Mouse (Mus musculus): ENCODE results near the gene Slc23a4.

Slc23a4 gene

DNA sequence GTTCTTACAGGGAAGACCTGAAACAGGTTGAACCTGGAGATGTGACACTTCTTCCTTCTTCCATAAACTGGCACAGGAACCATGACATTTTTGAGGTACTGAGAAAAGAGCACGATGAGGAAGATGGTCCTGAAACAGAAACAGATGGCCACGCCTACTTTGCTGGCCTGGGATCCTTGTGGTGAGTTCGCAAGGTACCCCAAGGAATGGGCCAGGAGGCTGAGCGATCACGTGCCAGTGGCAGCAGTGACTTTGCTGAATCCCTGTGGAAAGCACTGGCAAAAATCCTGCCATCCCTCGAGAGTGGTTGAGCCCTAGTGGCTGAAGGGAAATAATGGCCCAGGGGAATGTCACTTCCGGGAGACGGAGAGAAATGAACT is 32.4 kb downstream of the Slc23a4 start:
- no peak for DNase-seq (ENCODE audit: low read depth, low spot score)

DNA sequence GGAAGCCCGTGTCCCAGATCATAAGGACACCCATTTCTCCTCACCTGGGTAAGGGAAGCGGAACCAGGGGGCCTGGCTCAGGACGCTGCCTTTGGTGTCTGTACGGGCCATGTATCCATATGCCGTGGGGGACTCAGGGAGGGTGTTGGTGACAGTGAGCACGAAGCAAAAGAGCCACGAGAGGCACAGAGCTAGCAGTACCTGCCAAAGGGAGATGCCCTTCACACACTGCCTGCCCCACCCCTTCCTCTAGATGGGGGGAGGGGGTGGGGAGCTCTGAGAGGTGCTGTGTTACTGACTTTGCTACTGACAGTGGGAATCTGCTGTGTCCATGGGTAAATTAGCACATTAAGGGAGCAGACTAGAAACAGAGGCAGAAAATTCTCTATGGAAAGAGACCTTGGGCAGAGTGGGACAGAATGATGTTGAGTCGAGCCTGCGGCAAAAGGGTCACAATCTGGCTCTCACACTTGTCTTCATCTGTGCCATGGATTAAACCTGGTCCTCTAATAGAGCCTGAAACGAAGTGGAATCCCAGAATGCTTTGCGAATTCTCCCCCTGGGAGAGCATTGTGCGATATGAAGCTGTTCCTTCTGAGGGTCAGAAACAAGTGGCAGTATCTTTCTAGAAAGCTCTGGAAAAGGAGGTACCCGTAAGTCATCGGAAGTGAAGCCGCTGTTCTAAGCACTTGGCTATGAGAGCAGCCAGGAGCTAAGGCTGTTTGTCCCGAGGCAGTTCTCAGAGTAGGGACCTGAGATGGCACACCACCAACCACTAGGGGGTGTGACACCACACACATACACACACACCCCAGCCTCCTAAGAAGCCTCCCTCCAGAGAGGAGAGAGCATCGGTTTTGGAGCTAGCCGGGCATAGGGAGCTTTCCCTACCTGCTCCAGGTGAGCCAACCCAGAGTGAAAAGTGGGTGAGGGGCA is 33.0 kb downstream of the Slc23a4 start:
- peak; percentile 57 for DNase-seq (ENCODE audit: low read depth, low spot score)

DNA sequence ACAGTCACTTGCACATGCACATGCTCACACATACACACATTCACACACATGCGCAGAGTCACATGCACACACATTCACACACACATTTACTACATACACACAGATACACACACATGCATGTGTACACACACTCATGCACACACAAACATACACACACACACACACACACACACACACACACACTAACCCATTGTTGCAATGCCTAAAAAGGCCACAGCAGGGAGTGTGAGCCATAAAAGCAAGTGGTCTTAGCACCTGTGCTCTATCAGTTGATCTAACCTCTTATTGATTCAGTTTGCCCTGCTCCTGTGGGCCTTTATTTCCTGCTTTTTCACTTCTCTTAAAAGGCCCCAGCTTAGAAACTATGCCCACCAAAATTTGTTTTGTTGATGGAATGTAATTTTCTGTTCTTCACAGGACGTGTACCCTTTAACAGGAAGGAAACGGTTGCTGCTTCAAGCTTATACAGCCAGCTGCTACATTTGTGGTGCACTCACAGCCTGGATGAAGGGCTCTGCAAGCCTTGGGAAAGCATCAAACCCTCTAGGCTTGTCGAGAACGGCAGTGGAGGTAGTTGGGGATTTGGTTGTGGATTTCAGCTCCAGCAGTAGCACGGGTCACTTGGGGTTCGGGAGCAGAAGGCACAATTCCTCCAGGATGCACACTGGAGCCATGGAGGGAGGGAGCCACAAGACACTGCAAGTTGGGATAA is 36.1 kb downstream of the Slc23a4 start:
- no peak for DNase-seq (ENCODE audit: low read depth, low spot score)

DNA sequence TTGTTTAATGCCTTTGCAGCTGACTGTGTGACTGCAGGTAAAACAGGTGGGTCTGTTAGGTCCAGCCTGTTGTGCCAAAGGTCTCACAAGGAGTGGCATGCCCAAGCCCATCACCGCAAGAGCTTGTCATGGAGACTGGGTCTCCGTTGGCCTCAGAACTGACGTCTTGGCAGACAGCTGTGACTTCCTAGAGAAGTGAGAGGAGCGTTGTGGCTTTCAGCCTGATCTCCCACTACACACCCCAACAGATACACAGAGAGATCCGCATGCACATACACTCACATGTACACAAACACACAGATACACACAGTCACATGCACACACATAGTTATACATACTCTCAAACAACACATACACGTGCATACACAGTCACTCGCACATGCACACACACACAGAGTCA is 36.7 kb downstream of the Slc23a4 start:
- no peak for DNase-seq (ENCODE audit: low read depth, low spot score)

DNA sequence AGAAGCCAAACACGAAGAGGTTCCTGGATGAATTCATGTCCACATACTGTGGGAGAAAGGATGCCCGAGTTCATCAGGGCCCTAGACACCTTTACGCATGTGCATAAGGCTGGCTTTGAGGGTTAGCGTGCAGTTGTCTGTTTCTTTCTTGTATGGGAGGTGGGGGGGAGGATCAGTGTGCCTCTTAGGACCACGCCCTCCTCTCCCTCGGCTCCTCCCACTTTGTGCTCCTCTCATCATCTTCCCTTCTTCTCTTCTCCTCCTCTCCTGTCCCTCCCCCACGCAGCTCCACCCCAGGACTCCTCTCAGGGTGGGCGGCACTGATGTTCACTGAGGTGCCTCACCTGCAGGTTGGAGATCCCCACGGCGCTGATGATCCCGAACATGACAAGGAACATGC is 39.7 kb downstream of the Slc23a4 start:
- DNase-seq (ENCODE audit: low read depth, low spot score), result peak; percentile 58

DNA sequence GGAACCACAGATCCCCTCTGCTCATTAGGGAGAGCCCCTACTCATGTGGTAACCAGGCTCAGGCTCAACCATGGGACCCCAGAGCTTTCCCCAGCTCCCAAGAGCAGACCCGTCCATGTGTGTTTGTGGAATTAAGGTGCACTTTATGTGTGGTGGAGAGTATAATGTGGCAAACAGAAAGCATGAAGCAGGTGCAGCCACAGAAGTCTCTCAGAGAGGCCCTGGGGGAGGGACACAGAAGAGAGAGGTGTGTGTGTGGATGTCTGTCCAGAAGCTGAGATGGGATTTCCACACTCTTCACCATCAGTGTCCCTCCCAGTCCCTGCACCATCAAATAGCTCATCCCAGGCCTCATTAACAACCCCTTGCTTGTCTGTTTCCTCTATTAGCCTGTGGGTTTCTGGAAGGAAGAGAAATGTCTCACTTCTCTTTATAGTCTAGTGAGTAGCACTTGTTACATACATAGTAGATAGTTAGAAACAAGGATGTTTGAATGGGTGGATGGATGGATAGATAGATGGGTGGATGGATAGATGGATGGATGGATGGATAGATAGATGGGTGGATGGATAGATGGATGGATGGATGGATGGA is 41.6 kb downstream of the Slc23a4 start:
- DNase-seq (ENCODE audit: low read depth, low spot score), result no peak

DNA sequence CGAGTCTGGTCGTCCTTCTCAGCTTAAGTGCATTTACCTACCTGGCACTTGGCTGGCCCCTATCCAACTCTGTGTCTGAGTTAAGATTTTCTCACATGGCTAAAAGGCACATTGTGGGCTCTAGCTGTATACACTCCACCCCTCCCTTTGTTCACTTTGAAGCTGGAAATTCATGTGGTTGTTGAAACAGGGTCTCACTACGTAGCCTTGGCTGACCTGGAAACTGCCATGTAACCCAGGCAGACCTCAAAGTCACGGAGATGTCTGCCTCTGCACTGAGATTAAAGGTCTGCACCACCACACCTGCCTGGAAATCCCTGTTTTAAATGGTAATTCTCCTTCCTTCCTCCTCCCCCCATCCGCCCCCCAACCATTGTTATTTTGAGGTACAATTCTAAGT is 44.7 kb downstream of the Slc23a4 start:
- DNase-seq (ENCODE audit: low read depth, low spot score), result no peak

DNA sequence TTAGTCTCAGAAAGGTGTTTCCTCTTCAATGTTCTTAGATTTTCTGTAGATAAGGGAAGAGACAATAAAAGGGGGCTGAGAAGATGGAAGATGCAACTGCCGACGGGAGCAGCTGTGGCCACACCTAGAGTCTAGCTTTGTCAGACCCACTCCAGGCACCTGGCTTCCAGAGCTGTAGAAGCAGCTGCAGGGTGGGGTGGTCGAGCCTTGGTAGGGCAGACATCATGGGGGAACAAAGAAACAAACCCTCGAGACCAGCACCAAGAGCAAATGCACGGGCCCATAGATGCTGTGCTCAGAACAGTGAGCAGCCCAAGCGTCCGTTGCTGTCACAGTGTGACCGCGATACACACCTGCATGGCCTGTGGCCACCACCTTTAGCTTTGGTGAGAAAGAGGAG is 45.8 kb downstream of the Slc23a4 start:
- DNase-seq (ENCODE audit: low read depth, low spot score), result no peak

DNA sequence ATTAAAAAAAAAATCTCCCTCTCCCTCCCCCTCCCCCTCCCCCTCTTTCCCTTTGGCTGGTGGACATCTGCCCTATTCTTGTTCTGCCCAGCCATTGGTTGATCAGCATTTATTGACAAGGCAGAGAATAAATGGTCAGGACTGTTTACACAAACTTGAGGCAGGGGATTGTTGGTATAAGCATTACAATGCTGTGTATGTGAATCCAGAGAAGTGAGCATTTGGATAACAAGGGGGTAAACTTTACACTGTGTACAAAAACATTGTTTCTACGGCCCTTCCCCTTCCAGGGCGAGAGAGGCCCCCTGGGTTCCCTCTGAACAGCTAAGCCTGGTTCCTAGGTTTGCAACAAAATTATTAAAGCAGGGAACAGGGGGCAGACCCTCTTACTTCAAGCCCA is 46.7 kb downstream of the Slc23a4 start:
- DNase-seq (ENCODE audit: low read depth, low spot score), result no peak

DNA sequence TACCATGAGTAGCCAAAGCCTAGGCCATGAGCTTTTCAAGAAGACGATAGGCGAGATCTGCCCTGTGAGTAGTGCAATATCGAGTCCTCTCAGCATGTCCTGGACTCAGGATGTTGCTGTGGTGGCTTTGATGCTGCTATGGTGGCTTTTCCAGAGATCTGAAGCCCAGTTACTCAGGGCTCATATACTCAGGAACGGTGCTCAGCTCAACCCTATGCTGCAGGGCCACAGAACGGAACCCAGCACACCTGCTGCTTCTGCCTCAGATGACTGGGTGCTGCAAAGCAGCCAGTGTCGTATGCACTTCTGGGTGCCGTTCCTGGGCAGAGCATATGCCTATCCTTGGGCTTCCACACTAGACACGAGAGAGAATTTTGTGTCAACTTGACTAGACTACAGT is 48.8 kb downstream of the Slc23a4 start:
- DNase-seq (ENCODE audit: low read depth, low spot score), result no peak

DNA sequence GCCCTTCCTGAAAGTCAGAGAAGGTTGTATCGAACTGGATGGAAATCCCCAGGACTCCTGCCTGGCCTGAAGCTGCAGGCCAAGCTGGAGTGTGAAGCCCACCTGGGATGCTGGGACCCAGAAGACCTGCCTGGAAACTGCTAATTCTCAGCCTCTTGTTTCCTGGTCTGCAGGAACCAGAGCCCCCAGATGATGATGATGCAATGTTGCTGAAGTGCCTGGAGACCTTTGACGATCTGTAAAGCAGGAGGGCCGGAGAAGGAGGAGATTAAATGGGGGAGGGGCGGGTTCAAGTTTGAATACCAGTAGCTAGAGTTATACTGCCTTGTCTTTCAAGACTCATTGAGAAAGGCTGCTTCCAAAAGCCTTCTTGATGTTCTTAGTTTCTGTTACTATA is 49.3 kb downstream of the Slc23a4 start:
- no peak for DNase-seq (ENCODE audit: low read depth, low spot score)

DNA sequence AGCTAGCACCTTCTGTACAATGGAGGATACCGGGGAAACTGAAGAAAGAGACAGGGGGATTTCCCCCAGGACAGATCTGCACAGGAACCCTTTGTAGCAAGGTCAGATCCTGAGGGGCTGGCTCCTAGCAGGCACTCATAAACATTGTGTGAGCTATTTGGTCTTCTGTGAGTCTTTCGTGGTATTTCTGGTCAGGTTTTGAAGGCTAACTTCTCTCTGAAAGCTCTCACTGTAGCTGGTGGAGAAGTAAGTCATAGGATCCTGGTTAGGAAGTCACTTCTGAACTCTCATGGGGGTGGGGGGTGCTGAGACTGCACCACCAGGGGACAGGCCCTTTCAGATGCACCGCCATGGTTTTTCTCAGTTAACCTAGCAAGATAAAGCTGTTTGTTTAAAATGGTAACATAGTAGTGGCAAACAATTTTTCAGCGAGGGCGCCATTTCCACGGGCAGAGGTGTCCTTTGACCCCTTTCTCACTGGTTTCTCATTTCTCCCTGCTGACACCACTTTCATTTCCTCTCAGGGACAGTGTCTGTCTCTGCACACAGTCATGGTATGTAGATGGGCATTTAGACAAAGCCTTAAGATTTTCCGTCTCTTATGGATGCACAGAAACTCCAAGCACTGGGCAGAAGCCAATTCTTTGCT is 49.8 kb downstream of the Slc23a4 start:
- no peak for DNase-seq (ENCODE audit: low read depth, low spot score)

DNA sequence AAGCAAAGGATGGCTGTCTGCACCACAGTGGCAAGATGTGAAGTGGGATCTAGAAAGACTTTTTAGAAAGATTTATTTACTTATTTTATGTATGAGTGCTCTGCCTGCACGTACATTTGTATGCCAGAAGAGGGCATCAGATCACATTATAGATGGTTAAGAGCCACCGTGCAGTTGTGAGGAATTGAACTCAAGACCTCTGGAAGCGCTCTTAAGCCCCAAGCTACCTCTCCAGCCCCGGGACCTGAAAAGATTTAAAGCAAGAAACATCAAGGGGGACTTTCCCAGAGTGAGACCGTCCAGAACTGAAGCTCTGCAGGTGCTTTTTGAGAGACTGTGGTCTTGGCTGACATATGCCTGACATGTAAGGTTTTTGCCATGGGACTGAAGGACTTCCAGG is 51.5 kb downstream of the Slc23a4 start:
- no peak for DNase-seq (ENCODE audit: low read depth, low spot score)

DNA sequence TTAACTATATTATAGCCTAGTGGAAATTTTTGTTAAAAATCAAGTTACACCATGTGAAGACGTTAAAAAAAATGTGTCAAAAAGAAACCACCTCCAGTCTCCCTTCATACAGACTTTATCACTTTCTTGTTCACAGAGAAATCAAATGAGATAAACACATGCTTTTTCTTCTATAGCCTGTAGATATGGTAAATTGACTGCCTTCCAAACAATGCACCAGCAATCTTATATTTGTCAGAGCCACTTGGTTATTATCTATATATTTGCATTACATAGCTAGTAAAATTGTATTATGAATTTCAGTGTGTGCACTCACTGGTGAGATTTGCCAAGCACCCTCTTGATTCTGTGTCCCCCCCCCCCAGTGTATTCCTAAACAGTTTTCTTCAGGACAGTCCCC is 55.6 kb downstream of the Slc23a4 start:
- DNase-seq (ENCODE audit: low read depth, low spot score), result no peak

DNA sequence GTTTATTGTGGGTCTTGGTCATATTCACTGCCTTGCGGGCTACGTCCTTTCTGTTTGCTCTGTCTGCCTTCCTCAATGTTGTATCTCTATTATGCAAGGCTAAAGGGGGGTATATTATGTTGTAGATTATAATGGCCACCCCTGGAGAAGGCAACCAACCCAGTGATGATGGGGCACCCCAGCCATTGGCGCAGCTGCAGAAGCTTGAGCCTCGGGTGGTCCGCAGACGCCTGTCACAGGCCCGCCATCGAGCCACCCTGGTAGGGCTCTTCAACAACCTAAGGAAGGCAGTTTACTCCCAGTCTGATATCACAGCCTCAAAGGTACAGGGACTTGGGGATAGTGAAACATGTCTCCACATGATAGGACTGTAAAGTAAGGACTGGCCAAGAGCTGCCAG is 60.6 kb downstream of the Slc23a4 start:
- DNase-seq (ENCODE audit: low read depth, low spot score), result no peak

DNA sequence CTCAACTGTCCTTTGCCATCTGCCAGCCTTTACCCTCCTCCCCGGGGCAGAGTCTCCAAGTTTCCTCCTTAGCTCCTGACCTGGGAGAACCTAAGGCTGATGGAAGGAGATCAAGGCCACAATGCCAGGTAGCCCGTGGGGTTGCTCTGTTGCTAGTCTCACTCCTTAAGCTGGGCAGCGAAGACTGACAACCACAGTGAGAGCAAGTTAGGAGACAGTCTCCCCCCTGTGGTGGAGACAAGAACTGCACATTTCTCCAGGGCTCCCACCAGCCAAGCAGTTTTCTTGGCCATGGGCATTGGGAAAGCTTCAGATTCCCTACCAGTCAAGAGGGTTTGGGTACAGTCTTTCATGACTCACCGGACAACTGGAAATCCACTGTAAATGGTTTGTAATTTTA is 61.0 kb downstream of the Slc23a4 start:
- DNase-seq (ENCODE audit: low read depth, low spot score), result peak; percentile 74

DNA sequence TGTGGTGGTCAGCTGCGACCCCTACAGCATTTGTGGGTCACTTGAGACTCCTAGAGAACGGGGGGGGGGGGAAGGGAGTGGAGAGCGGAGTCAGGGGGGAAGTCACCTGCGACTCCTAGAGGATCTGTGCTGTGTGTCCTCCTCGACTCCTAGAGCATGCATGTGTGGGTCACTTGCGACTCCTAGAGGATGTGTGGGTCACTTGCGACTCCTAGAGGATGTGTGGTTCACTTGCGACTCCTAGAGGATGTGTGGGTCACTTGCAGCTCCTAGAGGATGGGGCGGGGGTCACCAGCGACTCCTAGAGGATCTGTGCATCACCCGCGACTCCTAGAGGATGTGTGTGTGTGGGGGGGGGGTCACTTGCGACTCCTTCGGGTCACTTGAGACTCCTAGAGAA is 66.3 kb downstream of the Slc23a4 start:
- peak; percentile 76 for DNase-seq (ENCODE audit: low read depth, low spot score)

DNA sequence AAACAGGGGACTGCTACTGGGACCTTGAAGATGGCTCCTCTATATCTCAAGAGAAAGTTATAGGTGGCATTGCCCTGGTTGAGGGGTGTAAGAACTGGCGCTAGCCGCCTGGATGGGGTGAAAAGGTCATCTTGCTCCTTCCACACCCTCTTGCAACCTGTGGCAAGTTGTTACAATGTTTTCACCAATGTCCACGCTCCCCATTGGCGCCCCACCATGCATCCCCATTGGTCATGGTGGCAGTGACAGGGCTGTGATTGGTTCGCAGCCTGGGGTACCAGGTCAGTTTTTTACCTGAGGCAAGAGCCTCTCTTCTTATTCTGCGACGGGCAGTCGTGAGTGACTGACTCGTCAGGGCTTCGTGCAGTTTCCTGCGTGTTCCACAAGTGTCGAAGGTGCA is 67.6 kb downstream of the Slc23a4 start:
- no peak for DNase-seq (ENCODE audit: low read depth, low spot score)

DNA sequence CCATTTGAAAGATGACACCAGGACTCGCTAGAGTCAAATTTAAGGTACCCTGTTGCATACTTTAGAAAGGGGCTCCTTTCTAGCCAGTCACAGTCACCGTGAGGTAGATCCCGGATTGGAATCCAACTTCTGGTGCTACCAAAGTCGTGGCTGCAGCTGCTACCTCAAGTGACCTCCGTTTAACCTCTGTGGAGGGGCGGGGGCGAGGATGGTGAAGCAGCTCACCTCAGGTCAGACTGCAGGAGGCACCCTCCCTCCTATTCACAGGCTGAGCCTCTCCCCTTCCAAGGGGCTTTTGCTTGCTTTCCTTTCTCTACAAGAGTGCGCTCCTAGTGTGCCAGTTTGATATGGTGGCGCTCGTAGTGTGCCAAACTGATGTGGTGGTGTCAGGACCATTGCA is 68.2 kb downstream of the Slc23a4 start, which contains the start of gene Stra8:
Stra8 (plus strand) TSS at position 208 of the 400 bp plus-strand sequence.
- no peak for DNase-seq (ENCODE audit: low read depth, low spot score)

DNA sequence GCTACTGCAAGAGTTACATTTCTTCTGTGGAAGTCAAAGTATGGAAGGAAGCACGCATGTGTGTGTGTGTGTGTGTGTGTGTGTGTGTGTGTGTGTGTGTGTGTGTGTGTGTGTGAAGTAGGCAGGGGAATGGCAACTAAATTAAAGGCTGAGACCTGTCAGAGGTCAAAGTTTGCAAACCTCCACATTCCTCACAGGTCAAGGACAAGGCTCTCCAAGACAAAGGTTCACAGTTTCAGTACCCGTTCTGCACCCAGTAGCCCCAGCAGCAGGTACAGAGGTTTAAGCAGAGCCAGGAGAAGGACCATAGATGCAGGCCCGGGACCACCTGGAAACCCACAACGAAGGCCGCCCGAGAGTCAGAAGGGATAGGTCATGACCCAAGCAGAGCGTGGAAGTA is 69.1 kb downstream of the Slc23a4 start:
- DNase-seq (ENCODE audit: low read depth, low spot score), result no peak

DNA sequence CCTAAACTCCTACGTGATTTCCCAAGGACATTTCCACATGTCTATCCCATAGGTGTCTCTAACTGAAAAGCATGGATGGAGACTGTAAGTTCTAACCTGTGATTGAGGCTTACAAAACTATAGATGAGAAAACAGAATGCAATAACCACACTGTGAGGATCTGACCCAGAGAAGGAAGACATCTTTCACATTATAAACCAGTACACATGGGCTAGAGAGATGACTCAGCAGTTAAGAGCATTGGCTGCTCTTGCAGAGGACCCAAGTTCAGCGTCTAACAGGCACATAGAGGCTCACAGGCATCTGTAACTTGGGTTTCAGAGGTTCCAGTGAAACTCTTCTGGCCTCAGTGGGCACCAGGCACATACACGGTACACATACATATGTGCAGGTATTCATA is 73.7 kb downstream of the Slc23a4 start:
- DNase-seq (ENCODE audit: low read depth, low spot score), result no peak
